Mouse (Mus musculus): Measurements from ENCODE around the gene Mlst8. TPM values are rescaled to one million over a fixed set of nuclear protein-coding genes. Genes with fewer than 3 reads are reported as not detected.

The Mlst8 gene
- total and polyA plus RNA-seq, 3 experiments: 35.4 to 57.3 TPM; not detected in 1

GRCm38 (mm10) chr17:24475586-24475985 is 3.3 kb downstream of the Mlst8 start:
- Histone ChIP-seq H3K9me3 (replicated peaks; ENCODE audit: insufficient read depth, low read length) (no peaks in the 10 kb centered on the region), H3K27ac (ENCODE audit: control insufficient read depth, low read depth, low read length) (no peak overlapping the region), H3K9ac (ENCODE audit: control insufficient read depth, low read depth, low read length, poor library complexity, severe bottlenecking) (no peak overlapping the region), H3K36me3 (ENCODE audit: control insufficient read depth in 1 of 2, insufficient read depth in 2 of 2, low read length in 2 of 2) (peaks cover 0 to 16% of the 10 kb centered on the region in 2 experiments; a peak in 2 of 4 replicates), H3K4me1 (ENCODE audit: control insufficient read depth in 1 of 2, insufficient read depth in 2 of 2, low read length in 2 of 2) (peaks cover 0 to 25% of the 10 kb centered on the region in 2 experiments), H3K4me3 (ENCODE audit: control insufficient read depth in 1 of 2, insufficient read depth in 1 of 2, low read depth in 2 of 2, low read length in 2 of 2) (no peak overlapping the region), H3K27me3 (ENCODE audit: control insufficient read depth in 1 of 2, insufficient read depth in 2 of 2, low read length in 2 of 2) (no peaks in the 10 kb centered on the region), H3K79me2 (ENCODE audit: control insufficient read depth, insufficient read depth, low read length, poor library complexity) (peaks cover 29% of the 10 kb centered on the region)
- TF ChIP-seq E2F4 (IDR thresholded peaks at IDR 0.05; ENCODE audit: borderline replicate concordance, low read depth, low read length): no peak
- no peak for TF ChIP-seq MAX (IDR thresholded peaks at IDR 0.05; ENCODE audit: low read length)
- TF ChIP-seq MEF2A (IDR thresholded peaks at IDR 0.05; ENCODE audit: extremely low read depth, insufficient replicate concordance, low read depth, low read length, poor library complexity, severe bottlenecking): no peak
- no peak for TF ChIP-seq ZNF384 (IDR thresholded peaks at IDR 0.05; ENCODE audit: low read depth, low read length)
- DNase-seq (ENCODE audit: low read depth, low spot score): no peak

- Histone ChIP-seq H3K27ac (ENCODE audit: control insufficient read depth, low read depth, low read length) (no peak overlapping the region), H3K9me3 (replicated peaks; ENCODE audit: insufficient read depth, low read length) (no peaks in the 10 kb centered on the region), H3K4me3 (ENCODE audit: control insufficient read depth in 1 of 2, insufficient read depth in 1 of 2, low read depth in 2 of 2, low read length in 2 of 2) (no peak overlapping the region), H3K4me1 (ENCODE audit: control insufficient read depth in 1 of 2, insufficient read depth in 2 of 2, low read length in 2 of 2) (peaks cover 0 to 20% of the 10 kb centered on the region in 2 experiments; a peak in 3 of 4 replicates), H3K9ac (ENCODE audit: control insufficient read depth, low read depth, low read length, poor library complexity, severe bottlenecking) (no peak overlapping the region), H3K27me3 (ENCODE audit: control insufficient read depth in 1 of 2, insufficient read depth in 2 of 2, low read length in 2 of 2) (no peaks in the 10 kb centered on the region), H3K36me3 (ENCODE audit: control insufficient read depth in 1 of 2, insufficient read depth in 2 of 2, low read length in 2 of 2) (peaks cover 0 to 12% of the 10 kb centered on the region in 2 experiments; a peak in 2 of 4 replicates), H3K79me2 (ENCODE audit: control insufficient read depth, insufficient read depth, low read length, poor library complexity) (peaks cover 32% of the 10 kb centered on the region)
- DNase-seq (ENCODE audit: low read depth, low spot score): no peak
- TF ChIP-seq TBP (IDR thresholded peaks at IDR 0.05; ENCODE audit: low read depth, low read length) (no peak), GABPA (IDR thresholded peaks at IDR 0.05; ENCODE audit: low read depth, low read length) (no peak), ZKSCAN1 (IDR thresholded peaks at IDR 0.05; ENCODE audit: low read depth, low read length) (no peak), RAD21 (IDR thresholded peaks at IDR 0.05; ENCODE audit: low read depth, low read length) (no peak), CTCF (IDR thresholded peaks at IDR 0.05 in 2 of 3, conservative IDR thresholded peaks at IDR 0.05 in 1 of 3; ENCODE audit: control insufficient read depth in 1 of 3, insufficient read depth in 1 of 3, low read depth in 2 of 3, low read length in 3 of 3, poor library complexity in 1 of 3, severe bottlenecking in 1 of 3) (no peak), BHLHE40 (IDR thresholded peaks at IDR 0.05; ENCODE audit: borderline replicate concordance, low read depth, low read length) (no peak), MEF2A (IDR thresholded peaks at IDR 0.05; ENCODE audit: extremely low read depth, insufficient replicate concordance, low read depth, low read length, poor library complexity, severe bottlenecking) (no peak), POLR2AphosphoS5 (IDR thresholded peaks at IDR 0.05; ENCODE audit: borderline replicate concordance, low read depth, low read length) (no peak), CHD1 (IDR thresholded peaks at IDR 0.05; ENCODE audit: low read depth, low read length) (no peak), MAX (IDR thresholded peaks at IDR 0.05; ENCODE audit: low read length) (no peak), MAZ (IDR thresholded peaks at IDR 0.05; ENCODE audit: low read depth, low read length) (no peak), MYB (IDR thresholded peaks at IDR 0.05; ENCODE audit: low read depth, low read length) (no peak), SMC3 (IDR thresholded peaks at IDR 0.05; ENCODE audit: low read depth, low read length) (no peak), UBTF (IDR thresholded peaks at IDR 0.05; ENCODE audit: borderline replicate concordance, insufficient read depth, low read depth, low read length) (no peak), USF2 (IDR thresholded peaks at IDR 0.05; ENCODE audit: borderline replicate concordance in 1 of 2, insufficient read depth in 1 of 2, low read depth in 1 of 2, low read length in 2 of 2) (no peak), KAT2A (conservative IDR thresholded peaks at IDR 0.05; ENCODE audit: low read depth, low read length) (no peak)
These were observed 4.3 kb downstream of the Mlst8 start for GRCm38 (mm10) chr17:24474557-24474956.

Data from MEL (cell line).